Mouse (Mus musculus): Measurements from ENCODE around the gene Ackr3. TPM values are rescaled to one million over a fixed set of nuclear protein-coding genes. Genes with fewer than 3 reads are reported as not detected.

Gene Ackr3
- total and polyA plus RNA-seq, 3 experiments = 13.1 to 34.4 (median 23.1) TPM

Other genes with a start within 250 kb of the Ackr3 start
- gene Asb18, start 189.3 kb upstream of the Ackr3 start, total RNA-seq (2012; rRNA removed) = not detected in 2 replicates
- not detected in 2 replicates for gene Asb18, start 189.3 kb upstream of the Ackr3 start, total RNA-seq (2014; rRNA removed)
- gene Asb18, start 189.3 kb upstream of the Ackr3 start, polyA plus RNA-seq (2012; ENCODE audit: insufficient read length, low read depth) = not detected in 2 replicates
- gene Iqca, start 50.6 kb upstream of the Ackr3 start, total RNA-seq (2012; rRNA removed) = not detected in 2 replicates
- gene Iqca, start 50.6 kb upstream of the Ackr3 start, total RNA-seq (2014; rRNA removed) = 0.19 TPM in 1 of 2 replicates, not detected in the other
- gene Iqca, start 50.6 kb upstream of the Ackr3 start, polyA plus RNA-seq (2012; ENCODE audit: insufficient read length, low read depth) = 1.0 TPM in 1 of 2 replicates, not detected in the other

Data from CH12.LX (cell line).